Mouse (Mus musculus): ENCODE measurements around the gene Pacs2. TPM values are rescaled to one million over a fixed set of nuclear protein-coding genes. Genes with fewer than 3 reads are reported as not detected.

The Pacs2 gene
- polyA plus RNA-seq, 1 experiment from 2014 or later = 16.1 TPM

DNA sequence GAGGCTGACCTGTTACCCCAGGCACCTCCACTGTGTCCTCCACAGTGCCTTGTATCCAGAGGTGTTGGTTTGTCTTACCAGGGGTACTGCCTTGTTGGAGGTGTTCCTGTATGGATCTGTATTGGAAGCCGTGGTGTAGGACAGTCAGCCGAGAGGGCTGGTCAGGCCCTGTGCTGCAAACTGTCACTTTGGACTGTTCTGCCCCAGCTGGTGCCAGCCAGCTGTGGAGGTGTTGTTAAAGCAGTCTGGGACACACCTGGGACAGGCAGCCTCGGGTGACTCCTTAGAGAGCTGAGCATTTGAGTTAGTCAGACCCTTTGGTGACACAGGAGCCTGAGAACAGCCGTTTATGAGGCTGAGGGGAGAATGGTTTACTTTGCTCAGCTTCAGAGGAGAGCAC, 15.7 kb downstream of the Pacs2 start:
- H3K4me1 ChIP-seq (ENCODE audit: control insufficient read depth, insufficient read depth, low read length) = peaks cover 12% of the 10 kb centered on the region
- 83% methylated on average over 4 of the region's 4 CpGs for WGBS
- ATAC-seq = no peak

DNA sequence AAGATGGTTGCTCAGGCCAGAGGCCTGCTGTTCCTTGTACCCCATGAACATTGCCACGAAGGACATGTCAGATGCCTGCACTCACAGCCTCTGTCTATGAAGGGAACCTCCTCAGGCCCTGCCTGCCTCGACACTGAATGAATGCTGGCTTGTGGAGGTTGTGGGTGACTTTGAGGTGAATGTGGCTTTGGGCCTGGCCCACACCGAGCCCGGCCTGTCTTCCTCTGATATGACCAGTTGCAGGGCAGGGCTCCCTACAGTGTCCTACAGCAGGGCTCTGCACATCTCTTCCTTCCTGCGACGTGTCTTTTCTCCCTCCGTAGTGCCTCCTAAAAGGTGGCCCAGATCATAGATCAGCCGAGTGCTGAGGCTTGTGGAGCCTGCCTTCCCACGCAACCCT, 16.7 kb downstream of the Pacs2 start:
- ATAC-seq (no peak), DNase-seq (ENCODE audit: low spot score) (no peak)
- no peaks in the 10 kb centered on the region for H3K9me3 ChIP-seq (replicated peaks; ENCODE audit: control insufficient read depth, low read length)
- H3K4me3 ChIP-seq (ENCODE audit: low read depth, low read length) = no peak overlapping the region
- H3K36me3 ChIP-seq (ENCODE audit: control insufficient read depth, insufficient read depth, low read length) = no peaks in the 10 kb centered on the region; the same call in 1 of the 2 replicates
- no peaks in the 10 kb centered on the region for H3K27me3 ChIP-seq (replicated peaks; ENCODE audit: control insufficient read depth, insufficient read depth, low read length)
- no peak overlapping the region for H3K27ac ChIP-seq (ENCODE audit: low read depth, low read length)
- no peak overlapping the region for H3K9ac ChIP-seq (ENCODE audit: low read length)
- H3K4me2 ChIP-seq (ENCODE audit: low read length) = no peak overlapping the region
- WGBS = 93% methylated on average over 9 of the region's 9 CpGs
- peaks cover 12% of the 10 kb centered on the region for H3K4me1 ChIP-seq (ENCODE audit: control insufficient read depth, insufficient read depth, low read length)

More for the DNA sequence above, 15.7 kb downstream of the Pacs2 start:
- Histone ChIP-seq H3K27me3 (replicated peaks; ENCODE audit: control insufficient read depth, insufficient read depth, low read length) (no peaks in the 10 kb centered on the region), H3K9me3 (replicated peaks; ENCODE audit: control insufficient read depth, low read length) (no peaks in the 10 kb centered on the region), H3K36me3 (ENCODE audit: control insufficient read depth, insufficient read depth, low read length) (no peaks in the 10 kb centered on the region; the same call in 1 of the 2 replicates), H3K27ac (ENCODE audit: low read depth, low read length) (no peak overlapping the region), H3K9ac (ENCODE audit: low read length) (no peak overlapping the region), H3K4me3 (ENCODE audit: low read depth, low read length) (no peak overlapping the region), H3K4me2 (ENCODE audit: low read length) (no peak overlapping the region)
- DNase-seq (ENCODE audit: low spot score) = no peak

DNA sequence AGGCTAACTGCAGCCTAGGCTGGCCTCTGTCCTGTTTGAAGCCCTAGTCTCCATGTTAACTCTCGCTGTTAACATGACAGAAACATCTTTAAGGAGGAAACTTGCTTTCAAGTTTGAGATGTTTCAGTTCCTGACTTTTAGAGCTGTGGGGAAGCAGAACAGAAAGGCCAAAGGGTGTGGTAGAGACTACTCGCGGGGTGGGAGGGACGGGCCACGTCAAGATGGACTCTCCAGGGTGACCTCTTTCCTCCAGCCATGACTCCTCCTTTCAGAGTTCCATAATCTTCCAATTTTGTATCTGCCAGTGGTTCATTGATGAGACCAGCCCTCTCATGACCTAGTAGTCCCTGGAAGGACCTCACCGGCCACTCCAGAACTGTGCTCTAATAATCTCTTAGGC, 17.1 kb downstream of the Pacs2 start:
- DNase-seq (ENCODE audit: low spot score) (no peak), ATAC-seq (no peak)
- no peak overlapping the region for H3K9ac ChIP-seq (ENCODE audit: low read length)
- H3K27ac ChIP-seq (ENCODE audit: low read depth, low read length) = no peak overlapping the region
- no peak overlapping the region for H3K4me3 ChIP-seq (ENCODE audit: low read depth, low read length)
- no peaks in the 10 kb centered on the region; the same call in 1 of the 2 replicates for H3K36me3 ChIP-seq (ENCODE audit: control insufficient read depth, insufficient read depth, low read length)
- H3K4me2 ChIP-seq (ENCODE audit: low read length) = no peak overlapping the region
- WGBS = 93% methylated on average over 6 of the region's 6 CpGs
- H3K9me3 ChIP-seq (replicated peaks; ENCODE audit: control insufficient read depth, low read length) = no peaks in the 10 kb centered on the region
- no peaks in the 10 kb centered on the region for H3K27me3 ChIP-seq (replicated peaks; ENCODE audit: control insufficient read depth, insufficient read depth, low read length)
- H3K4me1 ChIP-seq (ENCODE audit: control insufficient read depth, insufficient read depth, low read length) = peaks cover 12% of the 10 kb centered on the region

DNA sequence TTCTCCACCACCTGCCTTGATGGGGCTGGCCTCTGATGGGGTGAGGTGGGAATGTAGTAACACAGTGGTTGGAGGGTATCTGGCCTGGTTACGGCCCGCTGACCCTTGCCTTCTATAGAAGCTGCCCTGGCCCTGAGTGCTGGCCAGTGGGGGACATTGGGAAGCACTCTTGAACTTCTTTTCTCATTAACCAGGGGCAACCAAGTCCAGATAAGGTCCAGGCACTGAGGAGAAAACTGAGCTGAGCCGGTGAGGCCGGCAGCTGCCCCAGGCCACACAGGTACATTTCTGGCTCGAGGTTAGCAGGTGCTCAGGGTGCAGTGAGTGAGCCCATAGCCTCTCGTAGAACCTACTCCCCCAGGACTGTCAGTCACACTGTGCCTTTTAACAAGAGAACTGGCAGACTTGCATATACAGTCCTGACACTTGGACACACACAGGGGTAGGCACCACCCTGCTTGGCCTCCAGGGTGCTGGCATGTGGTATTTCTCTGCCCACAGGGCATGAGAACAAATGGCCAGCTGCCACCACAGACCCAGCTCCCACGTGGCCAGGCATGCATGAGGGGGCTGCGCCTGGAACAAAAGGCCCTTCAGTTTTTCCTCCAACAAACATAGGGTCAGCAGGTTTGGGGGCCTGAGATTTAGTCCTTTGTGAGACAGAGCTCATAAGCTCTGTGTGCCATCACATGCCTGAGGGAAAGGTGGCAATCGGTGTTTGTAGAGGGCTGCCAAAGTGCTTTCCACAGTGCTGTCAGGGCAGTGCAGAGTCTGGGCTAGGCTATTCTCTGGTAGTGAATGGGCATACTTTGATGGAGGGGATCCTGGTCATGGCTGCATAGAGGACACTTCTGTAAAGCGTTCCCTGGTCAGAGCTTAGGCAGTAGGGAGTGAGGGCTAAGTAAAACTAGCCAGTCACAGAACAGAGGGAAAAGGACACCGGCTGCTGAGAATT, 18.3 kb downstream of the Pacs2 start:
- ATAC-seq = peak; percentile 80
- Histone ChIP-seq H3K27me3 (replicated peaks; ENCODE audit: control insufficient read depth, insufficient read depth, low read length) (no peaks in the 10 kb centered on the region), H3K9me3 (replicated peaks; ENCODE audit: control insufficient read depth, low read length) (no peaks in the 10 kb centered on the region), H3K4me3 (ENCODE audit: low read depth, low read length) (no peak overlapping the region), H3K4me1 (ENCODE audit: control insufficient read depth, insufficient read depth, low read length) (peaks cover 12% of the 10 kb centered on the region), H3K9ac (ENCODE audit: low read length) (0 out of 2 replicates have a peak overlapping the region, but pooled peaks have one; percentile 2), H3K4me2 (ENCODE audit: low read length) (no peak overlapping the region), H3K36me3 (ENCODE audit: control insufficient read depth, insufficient read depth, low read length) (no peaks in the 10 kb centered on the region; the same call in 1 of the 2 replicates), H3K27ac (ENCODE audit: low read depth, low read length) (peak overlapping the region; percentile 15)
- 59% methylated on average over 11 of the region's 11 CpGs for WGBS
- peak; percentile 67 for DNase-seq (ENCODE audit: low spot score)

DNA sequence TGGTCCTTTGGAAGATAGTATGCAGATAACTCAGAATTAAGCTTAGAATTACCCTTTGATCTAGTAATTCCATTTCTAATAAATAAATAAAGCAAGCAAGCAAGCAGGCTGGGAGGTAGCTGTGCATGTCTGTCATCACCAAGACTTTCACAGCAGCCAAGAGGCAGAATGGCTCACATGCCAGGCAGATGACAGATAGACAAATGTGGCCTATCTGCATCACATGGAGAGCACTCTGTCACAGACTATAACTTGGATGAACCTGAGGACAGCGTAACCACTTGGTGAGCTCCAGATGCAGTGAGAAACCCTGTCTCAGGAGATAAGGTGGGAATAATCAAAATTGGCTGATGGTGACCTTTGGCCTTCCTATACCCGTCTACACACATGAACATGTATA, 20.8 kb downstream of the Pacs2 start:
- H3K4me3 ChIP-seq (ENCODE audit: low read depth, low read length) = no peak overlapping the region
- H3K27ac ChIP-seq (ENCODE audit: low read depth, low read length) = no peak overlapping the region
- no peak for DNase-seq (ENCODE audit: low spot score)
- ATAC-seq = no peak
- H3K9ac ChIP-seq (ENCODE audit: low read length) = no peak overlapping the region
- no peaks in the 10 kb centered on the region for H3K27me3 ChIP-seq (replicated peaks; ENCODE audit: control insufficient read depth, insufficient read depth, low read length)
- H3K9me3 ChIP-seq (replicated peaks; ENCODE audit: control insufficient read depth, low read length) = no peaks in the 10 kb centered on the region
- peaks cover 12% of the 10 kb centered on the region for H3K4me1 ChIP-seq (ENCODE audit: control insufficient read depth, insufficient read depth, low read length)
- 91% methylated on average over 2 of the region's 2 CpGs for WGBS
- H3K4me2 ChIP-seq (ENCODE audit: low read length) = no peak overlapping the region
- no peaks in the 10 kb centered on the region for H3K36me3 ChIP-seq (ENCODE audit: control insufficient read depth, insufficient read depth, low read length)

DNA sequence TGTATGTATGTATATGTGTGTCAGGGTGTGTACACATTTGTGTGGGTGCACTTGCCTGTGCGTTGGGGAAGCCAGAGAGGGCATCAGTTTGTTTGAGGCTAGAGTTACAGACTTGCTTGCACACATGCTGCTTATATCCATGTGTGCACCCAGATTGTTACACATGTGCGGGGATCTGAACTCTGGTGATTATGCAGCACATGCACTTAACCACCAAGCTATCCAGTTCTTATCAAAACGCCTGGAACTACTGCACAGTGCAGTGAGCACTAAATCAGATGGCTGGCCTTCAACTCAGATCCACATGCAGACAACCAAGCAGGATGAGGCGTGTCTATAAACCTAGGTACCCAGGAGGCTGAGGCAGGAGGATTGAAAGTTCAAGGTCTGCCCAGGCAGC, 22.7 kb downstream of the Pacs2 start:
- ATAC-seq = no peak
- Histone ChIP-seq H3K4me2 (ENCODE audit: low read length) (no peak overlapping the region), H3K9me3 (replicated peaks; ENCODE audit: control insufficient read depth, low read length) (no peaks in the 10 kb centered on the region), H3K27ac (ENCODE audit: low read depth, low read length) (no peak overlapping the region), H3K27me3 (replicated peaks; ENCODE audit: control insufficient read depth, insufficient read depth, low read length) (no peaks in the 10 kb centered on the region), H3K9ac (ENCODE audit: low read length) (no peak overlapping the region), H3K4me1 (ENCODE audit: control insufficient read depth, insufficient read depth, low read length) (peaks cover 15% of the 10 kb centered on the region), H3K4me3 (ENCODE audit: low read depth, low read length) (no peak overlapping the region), H3K36me3 (ENCODE audit: control insufficient read depth, insufficient read depth, low read length) (no peaks in the 10 kb centered on the region)
- WGBS = 92% methylated on average over 4 of the region's 4 CpGs
- no peak for DNase-seq (ENCODE audit: low spot score)

DNA sequence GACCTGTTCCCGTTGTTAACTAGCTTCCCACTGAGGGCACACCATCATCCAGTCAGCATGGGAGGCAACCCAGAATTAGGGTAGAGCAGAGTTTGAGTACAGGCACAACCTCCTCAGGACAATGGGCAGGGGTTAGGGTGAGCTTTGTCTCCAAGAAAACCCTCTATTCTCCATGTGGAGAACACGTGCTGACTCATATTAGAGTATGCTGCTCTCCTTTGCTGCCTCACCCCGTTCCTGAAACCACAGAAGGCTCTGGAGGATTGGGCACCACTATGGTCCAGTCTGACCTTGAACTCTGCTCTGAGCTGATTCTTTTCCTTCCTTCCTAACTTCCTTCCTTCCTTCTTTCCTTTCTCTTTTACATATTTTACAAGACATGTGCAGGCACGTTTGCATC, 24.1 kb downstream of the Pacs2 start:
- Histone ChIP-seq H3K27me3 (replicated peaks; ENCODE audit: control insufficient read depth, insufficient read depth, low read length) (no peaks in the 10 kb centered on the region), H3K4me3 (ENCODE audit: low read depth, low read length) (no peak overlapping the region), H3K27ac (ENCODE audit: low read depth, low read length) (no peak overlapping the region), H3K4me2 (ENCODE audit: low read length) (no peak overlapping the region), H3K4me1 (ENCODE audit: control insufficient read depth, insufficient read depth, low read length) (peaks cover 3% of the 10 kb centered on the region; the same call in 1 of the 2 replicates), H3K9ac (ENCODE audit: low read length) (no peak overlapping the region), H3K36me3 (ENCODE audit: control insufficient read depth, insufficient read depth, low read length) (no peaks in the 10 kb centered on the region), H3K9me3 (replicated peaks; ENCODE audit: control insufficient read depth, low read length) (no peaks in the 10 kb centered on the region)
- ATAC-seq (no peak), DNase-seq (ENCODE audit: low spot score) (no peak)
- WGBS = 91% methylated on average over 4 of the region's 4 CpGs

DNA sequence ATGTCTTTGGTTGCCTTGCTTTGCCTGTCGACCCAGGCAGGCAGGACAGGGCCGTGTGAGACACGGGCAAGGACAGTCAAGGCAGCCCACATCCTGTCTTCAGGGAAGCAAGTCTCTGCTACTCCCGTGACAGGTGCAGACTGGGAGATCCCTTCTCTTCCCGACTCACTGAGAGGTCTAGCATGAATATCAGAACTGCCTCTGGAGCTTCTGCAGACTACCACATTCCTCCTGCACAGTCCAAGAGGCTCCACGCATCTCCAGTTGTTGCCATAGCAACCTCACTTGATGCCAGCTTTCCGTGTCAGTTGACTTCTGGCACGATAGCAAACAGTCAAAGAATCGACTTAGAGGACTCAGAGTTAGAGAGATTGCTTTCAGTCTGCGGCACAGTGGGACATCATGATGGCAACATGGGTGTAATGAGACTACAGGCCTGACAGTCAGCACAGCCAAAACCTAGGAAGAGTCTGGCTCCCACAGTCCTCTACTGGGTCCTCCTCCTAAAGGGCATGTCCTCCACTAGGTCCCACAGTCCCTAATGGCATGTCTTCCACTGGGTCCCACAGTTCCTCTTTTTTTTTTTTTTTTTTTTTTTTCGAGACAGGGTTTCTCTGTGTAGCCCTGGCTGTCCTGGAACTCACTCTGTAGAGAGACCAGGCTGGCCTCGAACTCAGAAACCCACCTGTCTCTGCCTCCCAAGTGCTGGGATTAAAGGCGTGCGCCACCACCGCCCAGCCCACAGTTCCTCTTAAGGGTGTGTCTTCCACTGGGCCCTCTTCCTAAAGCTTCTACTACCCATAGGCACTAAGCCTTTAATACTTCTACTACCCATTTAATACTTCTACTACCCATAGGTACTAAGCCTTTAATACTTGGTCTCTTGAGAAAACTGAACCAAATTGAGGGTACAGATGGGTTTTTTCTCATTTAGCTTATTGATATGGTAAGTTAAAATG, 27.5 kb downstream of the Pacs2 start:
- 72% methylated on average over 15 of the region's 15 CpGs for WGBS
- H3K27ac ChIP-seq (ENCODE audit: low read depth, low read length) = peak overlapping the region; percentile 58; the same call in 1 of the 2 replicates
- DNase-seq (ENCODE audit: low spot score) = peak; percentile 82
- H3K36me3 ChIP-seq (ENCODE audit: control insufficient read depth, insufficient read depth, low read length) = peaks cover 15% of the 10 kb centered on the region
- no peak overlapping the region for H3K9ac ChIP-seq (ENCODE audit: low read length)
- no peaks in the 10 kb centered on the region for H3K9me3 ChIP-seq (replicated peaks; ENCODE audit: control insufficient read depth, low read length)
- 0 out of 2 replicates have a peak overlapping the region, but pooled peaks have one; percentile 14 for H3K4me2 ChIP-seq (ENCODE audit: low read length)
- H3K4me3 ChIP-seq (ENCODE audit: low read depth, low read length) = no peak overlapping the region
- peaks cover 3% of the 10 kb centered on the region; the same call in 1 of the 2 replicates for H3K4me1 ChIP-seq (ENCODE audit: control insufficient read depth, insufficient read depth, low read length)
- peak; percentile 83 for ATAC-seq
- no peaks in the 10 kb centered on the region for H3K27me3 ChIP-seq (replicated peaks; ENCODE audit: control insufficient read depth, insufficient read depth, low read length)

All from forebrain, embryonic 14.5 days (tissue).